Mouse (Mus musculus): ENCODE results near the gene Tulp2. TPM values are rescaled to one million over a fixed set of nuclear protein-coding genes. Genes with fewer than 3 reads are reported as not detected.

The Tulp2 gene
- polyA plus RNA-seq, 1 experiment from 2014 or later = not detected

DNA sequence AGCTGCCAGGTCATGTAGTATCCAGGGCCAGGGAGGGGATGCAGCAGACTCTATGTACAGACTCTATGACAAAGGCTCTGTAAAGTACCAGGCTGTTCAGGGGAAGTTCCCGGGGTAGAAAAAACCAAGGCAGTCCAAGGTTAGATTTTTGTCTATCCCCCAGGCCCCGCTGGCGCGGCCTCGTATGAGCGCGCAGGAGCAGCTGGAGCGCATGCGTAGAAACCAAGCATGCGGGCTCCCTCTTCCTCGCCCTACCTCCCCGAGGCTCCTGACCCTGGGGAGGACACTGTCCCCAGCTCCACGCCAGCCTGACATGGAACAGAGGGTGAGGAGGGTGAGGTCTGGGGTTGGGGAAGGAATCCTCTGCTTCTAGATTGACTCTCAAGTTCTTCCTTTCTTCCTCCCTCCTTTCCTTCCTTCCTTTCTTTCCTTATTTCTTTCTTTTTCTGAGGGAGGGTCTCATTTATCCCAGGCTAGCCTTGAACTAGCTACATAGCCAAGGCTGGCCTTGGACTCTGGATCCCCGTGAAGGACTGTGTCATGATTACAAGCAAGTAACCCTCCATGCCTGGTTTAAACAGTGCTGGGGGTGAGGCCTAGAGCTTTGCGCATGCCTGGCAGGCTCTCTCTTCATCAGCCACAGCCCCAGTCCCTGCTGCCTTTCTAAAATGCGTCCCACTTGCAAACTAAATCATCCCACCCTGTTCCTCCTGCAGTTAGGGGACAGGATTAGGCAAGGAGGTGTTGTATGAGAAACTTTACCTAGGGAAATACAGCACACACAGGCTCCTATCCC is 68.2 kb downstream of the Tulp2 start:
- no peak overlapping the region for H3K4me2 ChIP-seq (ENCODE audit: low read length)
- H3K4me3 ChIP-seq (ENCODE audit: low read depth, low read length) = no peak overlapping the region
- H3K9me3 ChIP-seq (replicated peaks; ENCODE audit: control insufficient read depth, low read length) = no peaks in the 10 kb centered on the region
- H3K27me3 ChIP-seq (replicated peaks; ENCODE audit: control insufficient read depth, insufficient read depth, low read length) = no peaks in the 10 kb centered on the region
- ATAC-seq (no peak), DNase-seq (ENCODE audit: low spot score) (no peak)
- WGBS = 87% methylated on average over 16 of the region's 16 CpGs
- no peak overlapping the region for H3K27ac ChIP-seq (ENCODE audit: low read depth, low read length)
- H3K9ac ChIP-seq (ENCODE audit: low read length) = no peak overlapping the region
- H3K4me1 ChIP-seq (ENCODE audit: control insufficient read depth, insufficient read depth, low read length) = no peaks in the 10 kb centered on the region
- no peaks in the 10 kb centered on the region for H3K36me3 ChIP-seq (ENCODE audit: control insufficient read depth, insufficient read depth, low read length)

DNA sequence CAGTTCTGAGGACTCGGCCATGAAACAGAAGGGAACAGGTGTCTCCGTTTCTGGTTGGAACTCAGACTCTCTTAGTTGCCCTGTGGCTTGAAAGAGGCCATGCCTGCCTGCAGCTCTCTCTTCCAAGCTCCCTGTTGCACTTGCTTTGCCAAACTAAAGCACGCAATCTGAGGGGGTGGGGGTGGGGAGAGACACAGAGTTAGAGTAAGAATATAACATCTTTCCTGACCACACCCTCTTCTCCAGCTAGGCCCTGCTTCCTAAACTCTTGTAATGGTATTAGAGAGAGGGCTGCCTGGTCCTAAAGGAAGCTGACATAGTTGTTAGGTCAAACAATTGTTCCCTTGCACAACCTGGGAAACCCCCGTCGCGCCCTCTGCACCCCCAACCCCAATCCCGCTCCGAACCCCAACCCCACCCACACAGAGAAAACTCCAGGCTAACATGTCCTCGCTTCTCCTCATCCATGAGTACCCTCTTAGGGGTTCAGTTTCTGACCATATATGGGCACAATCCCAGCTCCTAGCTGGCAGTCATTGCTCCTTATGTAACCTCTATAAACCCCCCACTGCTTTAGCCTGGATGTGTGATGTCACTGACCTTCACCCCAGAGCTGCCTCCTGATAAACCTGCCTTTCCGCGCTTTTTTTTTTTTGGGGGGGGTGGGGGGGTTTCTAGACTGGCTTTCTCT is 69.3 kb downstream of the Tulp2 start:
- Histone ChIP-seq H3K4me3 (ENCODE audit: low read depth, low read length) (no peak overlapping the region), H3K27me3 (replicated peaks; ENCODE audit: control insufficient read depth, insufficient read depth, low read length) (no peaks in the 10 kb centered on the region), H3K27ac (ENCODE audit: low read depth, low read length) (no peak overlapping the region), H3K9me3 (replicated peaks; ENCODE audit: control insufficient read depth, low read length) (no peaks in the 10 kb centered on the region), H3K36me3 (ENCODE audit: control insufficient read depth, insufficient read depth, low read length) (no peaks in the 10 kb centered on the region), H3K9ac (ENCODE audit: low read length) (no peak overlapping the region), H3K4me2 (ENCODE audit: low read length) (no peak overlapping the region), H3K4me1 (ENCODE audit: control insufficient read depth, insufficient read depth, low read length) (no peaks in the 10 kb centered on the region)
- no peak for DNase-seq (ENCODE audit: low spot score)
- WGBS = 83% methylated on average over 11 of the region's 11 CpGs
- ATAC-seq = no peak

DNA sequence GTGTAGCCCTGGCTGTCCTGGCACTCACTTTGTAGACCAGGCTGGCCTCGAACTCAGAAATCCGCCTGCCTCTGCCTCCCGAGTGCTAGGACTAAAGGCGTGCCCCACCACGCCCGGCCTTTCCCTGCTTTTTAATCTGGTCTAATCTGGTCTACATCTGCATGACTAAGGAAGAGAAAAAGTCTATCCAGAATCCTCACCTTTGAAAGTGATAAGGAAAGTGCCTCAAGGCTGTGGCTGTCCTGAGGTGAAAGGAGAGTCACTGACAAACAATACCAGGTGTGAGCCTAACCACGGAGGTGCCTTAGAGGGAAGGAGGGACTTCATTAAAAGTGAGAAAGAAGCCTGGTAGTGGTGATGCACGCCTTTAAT is 69.8 kb downstream of the Tulp2 start:
- Histone ChIP-seq H3K4me2 (ENCODE audit: low read length) (no peak overlapping the region), H3K27me3 (replicated peaks; ENCODE audit: control insufficient read depth, insufficient read depth, low read length) (no peaks in the 10 kb centered on the region), H3K4me1 (ENCODE audit: control insufficient read depth, insufficient read depth, low read length) (no peaks in the 10 kb centered on the region), H3K9me3 (replicated peaks; ENCODE audit: control insufficient read depth, low read length) (no peaks in the 10 kb centered on the region), H3K27ac (ENCODE audit: low read depth, low read length) (no peak overlapping the region), H3K36me3 (ENCODE audit: control insufficient read depth, insufficient read depth, low read length) (no peaks in the 10 kb centered on the region), H3K9ac (ENCODE audit: low read length) (no peak overlapping the region), H3K4me3 (ENCODE audit: low read depth, low read length) (no peak overlapping the region)
- 83% methylated on average over 8 of the region's 8 CpGs for WGBS
- ATAC-seq = no peak
- DNase-seq (ENCODE audit: low spot score) = no peak

DNA sequence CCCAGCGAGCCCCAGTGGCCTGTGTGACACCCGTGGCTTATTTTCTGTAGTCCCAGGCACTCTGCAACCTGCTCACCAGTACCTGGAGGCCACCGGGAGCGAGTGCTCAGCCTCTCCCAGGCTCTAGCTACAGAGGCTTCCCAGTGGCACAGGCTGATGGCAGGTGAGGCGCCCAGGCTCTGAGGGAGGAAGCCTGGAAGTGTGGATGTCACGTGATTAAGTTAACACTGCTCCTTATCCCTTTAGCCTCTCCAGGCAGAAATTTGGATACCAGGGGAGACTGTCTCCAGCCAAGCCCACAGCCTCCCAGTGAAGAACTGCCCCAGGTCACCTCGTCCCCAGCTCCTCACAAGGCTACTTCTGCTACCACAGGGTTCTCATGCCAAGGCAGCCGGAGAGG is 71.8 kb downstream of the Tulp2 start:
- no peak overlapping the region for H3K4me3 ChIP-seq (ENCODE audit: low read depth, low read length)
- H3K36me3 ChIP-seq (ENCODE audit: control insufficient read depth, insufficient read depth, low read length) = no peaks in the 10 kb centered on the region
- H3K4me1 ChIP-seq (ENCODE audit: control insufficient read depth, insufficient read depth, low read length) = no peaks in the 10 kb centered on the region
- ATAC-seq (no peak), DNase-seq (ENCODE audit: low spot score) (no peak)
- H3K9ac ChIP-seq (ENCODE audit: low read length) = no peak overlapping the region
- 76% methylated on average over 8 of the region's 8 CpGs for WGBS
- H3K4me2 ChIP-seq (ENCODE audit: low read length) = no peak overlapping the region
- H3K9me3 ChIP-seq (replicated peaks; ENCODE audit: control insufficient read depth, low read length) = no peaks in the 10 kb centered on the region
- H3K27me3 ChIP-seq (replicated peaks; ENCODE audit: control insufficient read depth, insufficient read depth, low read length) = no peaks in the 10 kb centered on the region
- H3K27ac ChIP-seq (ENCODE audit: low read depth, low read length) = no peak overlapping the region

DNA sequence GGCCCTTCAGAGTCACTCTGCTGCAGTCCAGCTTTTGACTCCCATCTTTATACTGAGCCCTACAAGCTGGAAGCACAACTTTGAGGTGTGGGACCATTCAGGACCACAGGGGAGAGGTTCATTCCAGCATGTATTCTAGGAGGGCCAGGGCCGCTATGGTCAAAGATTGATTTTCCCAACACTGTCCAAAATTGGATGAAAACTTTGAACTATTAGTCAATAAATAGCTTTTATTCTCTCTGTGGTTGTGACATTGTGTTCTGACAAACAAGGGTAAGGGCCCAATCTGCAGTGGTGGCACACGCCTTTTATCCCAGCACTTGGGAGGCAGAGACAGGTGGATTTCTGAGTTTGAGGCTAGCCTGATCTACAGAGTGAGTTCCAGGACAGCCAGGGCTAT is 72.3 kb downstream of the Tulp2 start:
- no peak overlapping the region for H3K9ac ChIP-seq (ENCODE audit: low read length)
- 90% methylated on average over 2 of the region's 2 CpGs for WGBS
- no peak for ATAC-seq

DNA sequence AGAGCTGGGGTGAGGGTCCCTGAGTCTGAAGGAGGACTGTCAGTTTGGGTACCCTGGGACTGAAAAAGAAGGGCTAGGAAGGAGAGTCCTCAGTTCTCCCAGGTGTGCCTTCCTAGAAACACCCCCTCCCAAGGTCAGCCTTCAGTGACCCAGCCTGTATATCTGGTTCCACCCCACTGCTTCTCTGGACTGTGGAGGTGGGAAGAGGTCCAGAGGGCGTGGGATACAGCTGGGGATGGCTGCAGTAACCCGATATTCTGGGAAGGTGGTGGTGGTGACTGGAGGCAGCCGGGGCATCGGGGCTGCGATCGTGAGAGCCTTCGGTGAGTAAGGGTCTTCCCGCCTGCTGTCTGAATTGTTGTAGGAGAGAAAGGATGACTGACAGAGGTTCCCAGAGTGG is 73.1 kb downstream of the Tulp2 start, which contains the start of gene Hsd17b14:
Gene Hsd17b14 (plus strand): TSS at position 150 of the 400 bp plus-strand sequence.
- no peak within 1 kb of the TSS for H3K4me3 ChIP-seq (ENCODE audit: low read depth, low read length)
- H3K9ac ChIP-seq (ENCODE audit: low read length) = no peak within 1 kb of the TSS
- no peak for ATAC-seq
- no peaks in the 10 kb centered on the region for H3K4me1 ChIP-seq (ENCODE audit: control insufficient read depth, insufficient read depth, low read length)
- no peaks in the 10 kb centered on the region for H3K27me3 ChIP-seq (replicated peaks; ENCODE audit: control insufficient read depth, insufficient read depth, low read length)
- 47% methylated on average over 8 of the region's 8 CpGs for WGBS
- no peak within 1 kb of the TSS for H3K27ac ChIP-seq (ENCODE audit: low read depth, low read length)
- H3K36me3 ChIP-seq (ENCODE audit: control insufficient read depth, insufficient read depth, low read length) = no peaks in the 10 kb centered on the region
- H3K9me3 ChIP-seq (replicated peaks; ENCODE audit: control insufficient read depth, low read length) = no peaks in the 10 kb centered on the region
- H3K4me2 ChIP-seq (ENCODE audit: low read length) = no peak within 1 kb of the TSS
- DNase-seq (ENCODE audit: low spot score) = no peak

More for the DNA sequence above, 72.3 kb downstream of the Tulp2 start:
- H3K9me3 ChIP-seq (replicated peaks; ENCODE audit: control insufficient read depth, low read length) = no peaks in the 10 kb centered on the region
- H3K36me3 ChIP-seq (ENCODE audit: control insufficient read depth, insufficient read depth, low read length) = no peaks in the 10 kb centered on the region
- no peaks in the 10 kb centered on the region for H3K27me3 ChIP-seq (replicated peaks; ENCODE audit: control insufficient read depth, insufficient read depth, low read length)
- no peak overlapping the region for H3K4me2 ChIP-seq (ENCODE audit: low read length)
- DNase-seq (ENCODE audit: low spot score) = no peak
- H3K27ac ChIP-seq (ENCODE audit: low read depth, low read length) = no peak overlapping the region
- H3K4me1 ChIP-seq (ENCODE audit: control insufficient read depth, insufficient read depth, low read length) = no peaks in the 10 kb centered on the region
- H3K4me3 ChIP-seq (ENCODE audit: low read depth, low read length) = no peak overlapping the region

DNA sequence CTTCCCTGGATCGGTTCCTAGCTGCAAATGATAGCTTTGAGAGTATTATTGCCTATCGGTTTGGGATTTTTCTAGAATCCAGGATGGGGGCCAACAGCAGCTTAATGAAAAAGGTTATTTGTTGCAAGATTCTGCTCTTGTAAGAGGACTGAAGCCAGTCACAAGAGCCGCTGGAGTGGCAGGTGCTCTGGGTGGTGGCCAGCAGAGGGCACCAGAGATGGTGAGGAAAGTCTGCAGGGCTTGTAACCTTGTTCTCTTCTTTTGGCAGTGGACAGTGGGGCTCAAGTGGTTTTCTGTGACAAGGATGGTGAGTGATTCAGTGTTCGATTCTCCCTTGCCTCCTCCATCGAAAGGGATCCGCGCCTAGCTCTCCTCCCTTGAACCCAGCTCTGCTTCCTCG is 74.1 kb downstream of the Tulp2 start:
- no peak overlapping the region for H3K27ac ChIP-seq (ENCODE audit: low read depth, low read length)
- peak; percentile 77 for DNase-seq (ENCODE audit: low spot score)
- no peaks in the 10 kb centered on the region for H3K4me1 ChIP-seq (ENCODE audit: control insufficient read depth, insufficient read depth, low read length)
- no peak for ATAC-seq
- H3K4me2 ChIP-seq (ENCODE audit: low read length) = no peak overlapping the region
- 24% methylated on average over 8 of the region's 8 CpGs for WGBS
- H3K36me3 ChIP-seq (ENCODE audit: control insufficient read depth, insufficient read depth, low read length) = no peaks in the 10 kb centered on the region
- no peak overlapping the region for H3K9ac ChIP-seq (ENCODE audit: low read length)
- H3K9me3 ChIP-seq (replicated peaks; ENCODE audit: control insufficient read depth, low read length) = no peaks in the 10 kb centered on the region
- no peaks in the 10 kb centered on the region for H3K27me3 ChIP-seq (replicated peaks; ENCODE audit: control insufficient read depth, insufficient read depth, low read length)
- no peak overlapping the region for H3K4me3 ChIP-seq (ENCODE audit: low read depth, low read length)

DNA sequence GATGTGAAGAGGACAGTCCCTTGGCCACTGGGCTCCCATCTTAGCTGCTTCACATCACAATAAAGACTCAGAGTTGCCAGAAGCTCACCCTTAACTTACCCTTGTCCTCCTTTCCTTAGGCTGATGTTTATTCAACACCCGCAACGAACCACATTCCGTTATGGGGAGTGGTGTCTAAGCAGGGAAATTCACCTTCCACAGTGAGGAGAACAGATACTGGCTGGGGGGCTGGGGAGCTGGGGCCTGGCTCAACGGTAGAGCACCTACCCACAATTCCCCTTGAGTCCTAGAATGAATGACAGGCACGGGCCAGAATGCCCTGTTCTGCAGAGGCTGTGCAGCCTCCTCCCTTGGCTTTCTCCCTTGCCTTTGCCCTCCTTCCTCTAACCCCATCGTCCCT is 77.2 kb downstream of the Tulp2 start:
- no peak for ATAC-seq

DNA sequence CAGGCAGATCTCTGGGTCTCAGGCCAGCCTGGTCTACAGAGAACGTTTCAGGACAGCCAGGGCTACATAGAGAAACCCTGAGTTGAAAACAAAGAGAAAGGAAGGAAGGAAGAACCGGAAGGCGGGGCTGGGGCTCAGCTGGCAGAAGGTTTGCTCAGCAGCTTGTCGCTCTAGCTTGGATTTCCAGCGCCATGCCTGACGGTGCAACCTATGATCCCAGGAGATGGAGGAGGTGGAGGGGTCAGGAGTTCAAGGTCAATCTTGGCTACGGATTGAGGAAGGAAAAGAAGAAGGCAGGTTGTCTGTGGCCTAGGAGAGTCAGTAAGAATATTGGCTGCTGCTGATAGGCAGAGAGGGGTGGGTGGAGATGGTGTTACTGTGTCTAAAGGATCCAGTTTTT is 78.6 kb downstream of the Tulp2 start:
- Histone ChIP-seq H3K4me1 (ENCODE audit: control insufficient read depth, insufficient read depth, low read length) (no peaks in the 10 kb centered on the region), H3K9ac (ENCODE audit: low read length) (no peak overlapping the region), H3K4me2 (ENCODE audit: low read length) (no peak overlapping the region), H3K27me3 (replicated peaks; ENCODE audit: control insufficient read depth, insufficient read depth, low read length) (no peaks in the 10 kb centered on the region), H3K27ac (ENCODE audit: low read depth, low read length) (no peak overlapping the region), H3K36me3 (ENCODE audit: control insufficient read depth, insufficient read depth, low read length) (no peaks in the 10 kb centered on the region), H3K4me3 (ENCODE audit: low read depth, low read length) (no peak overlapping the region), H3K9me3 (replicated peaks; ENCODE audit: control insufficient read depth, low read length) (no peaks in the 10 kb centered on the region)
- ATAC-seq (no peak), DNase-seq (ENCODE audit: low spot score) (no peak)
- WGBS = 88% methylated on average over 7 of the region's 7 CpGs

More for the DNA sequence above, 77.2 kb downstream of the Tulp2 start:
- H3K4me1 ChIP-seq (ENCODE audit: control insufficient read depth, insufficient read depth, low read length) = no peaks in the 10 kb centered on the region
- no peaks in the 10 kb centered on the region for H3K9me3 ChIP-seq (replicated peaks; ENCODE audit: control insufficient read depth, low read length)
- no peaks in the 10 kb centered on the region for H3K36me3 ChIP-seq (ENCODE audit: control insufficient read depth, insufficient read depth, low read length)
- H3K4me3 ChIP-seq (ENCODE audit: low read depth, low read length) = no peak overlapping the region
- H3K27me3 ChIP-seq (replicated peaks; ENCODE audit: control insufficient read depth, insufficient read depth, low read length) = no peaks in the 10 kb centered on the region
- H3K27ac ChIP-seq (ENCODE audit: low read depth, low read length) = no peak overlapping the region
- DNase-seq (ENCODE audit: low spot score) = no peak
- WGBS = 70% methylated on average over 6 of the region's 6 CpGs
- H3K4me2 ChIP-seq (ENCODE audit: low read length) = no peak overlapping the region
- no peak overlapping the region for H3K9ac ChIP-seq (ENCODE audit: low read length)

All from forebrain, embryonic 14.5 days (tissue).